Mouse (Mus musculus) limb, embryonic 14.5 days (tissue): Measurements from ENCODE around the gene Ezh1. TPM values are rescaled to one million over a fixed set of nuclear protein-coding genes. Genes with fewer than 3 reads are reported as not detected.

Source experiments
- ATAC-seq: fragments of 200-750 bp; cut with Nextera tagmentation; 2 replicates; pipeline ENCODE4 v1.8.0; 2017; ENCODE audit warnings: low read depth, moderate number of reproducible peaks, moderate TSS enrichment; ENCODE audit not compliant: low FRiP score
- DNase-seq: peaks from one replicate; pipeline ENCODE4 v3.0.0-alpha.2; 2015; ENCODE audit warnings: low spot score
- H3K27ac ChIP-seq: fragments of 300-500 bp; sonication (generic); replicated peaks from 2 replicates; pipeline ENCODE4 v1.5.1; 2014; ENCODE audit warnings: low read depth, mild to moderate bottlenecking, low read length, moderate library complexity, mixed read lengths
- H3K27me3 ChIP-seq: fragments of 300-500 bp; sonication (generic); 2 replicates; pipeline ENCODE4 v1.6.1; 2014; ENCODE audit warnings: low read length, mixed read lengths; ENCODE audit not compliant: control insufficient read depth, insufficient read depth
- H3K36me3 ChIP-seq: fragments of 300-500 bp; sonication (generic); 2 replicates; pipeline ENCODE4 v1.6.1; 2014; ENCODE audit warnings: mild to moderate bottlenecking, low read length, moderate library complexity, mixed read lengths; ENCODE audit not compliant: control insufficient read depth, insufficient read depth
- H3K4me1 ChIP-seq: fragments of 300-500 bp; sonication (generic); 2 replicates; pipeline ENCODE4 v1.6.1; 2014; ENCODE audit warnings: antibody characterized with exemption, low read length, mixed read lengths; ENCODE audit not compliant: control insufficient read depth, insufficient read depth
- H3K4me2 ChIP-seq: fragments of 300-500 bp; sonication (generic); replicated peaks from 2 replicates; pipeline ENCODE4 v1.6.1; 2014; ENCODE audit warnings: low read depth, mild to moderate bottlenecking, low read length, moderate library complexity; ENCODE audit not compliant: severe bottlenecking
- H3K4me3 ChIP-seq: fragments of 300-500 bp; sonication (generic); replicated peaks from 2 replicates; pipeline ENCODE4 v1.5.1; 2014; ENCODE audit warnings: low read length
- H3K9ac ChIP-seq: fragments of 300-500 bp; sonication (generic); 2 replicates; pipeline ENCODE4 v1.6.1; 2014; ENCODE audit warnings: mild to moderate bottlenecking, low read depth, low read length, moderate library complexity; ENCODE audit not compliant: severe bottlenecking
- H3K9me3 ChIP-seq: fragments of 300-500 bp; sonication (generic); 2 replicates; pipeline ENCODE4 v1.6.1; 2016; ENCODE audit warnings: low read length; ENCODE audit not compliant: control insufficient read depth
- POLR2A ChIP-seq: fragments of 200-500 bp; IDR thresholded peaks from 2 replicates; pipeline ENCODE4 v1.8.0; 2012; ENCODE audit warnings: inconsistent platforms, mild to moderate bottlenecking, moderate library complexity, borderline replicate concordance; ENCODE audit not compliant: insufficient read depth, insufficient read length; ENCODE audit errors: extremely low read depth
- WGBS: fragments of 180-500 bp; shearing (Covaris S2); extraction: QIAGEN DNeasy Blood & Tissue Kit; methylation state at CpG from one replicate; pipeline ENCODE4 v1.1.7; 2014; 5-methylcytosine and 5-hydroxymethylcytosine counted together
- polyA plus RNA-seq, 2 experiments: library from polyadenylated mRNA; depleted of rRNA in 1 of 2; stranded (reverse) in 1 of 2; unstranded in 1 of 2; fragments of >200 nt; fragmentation: Nextera tagmentation in 1 of 2; extraction: Ambion mirVana in 1 of 2; gene quantifications; 2 replicates each; pipeline versions ENCODE4 v1.2.1 to v1.2.3; 2012 to 2014

Ezh1 gene
- polyA plus RNA-seq, 2 experiments = 14.4 to 28.4 TPM

- no peaks in the 10 kb centered on the region for H3K9me3 ChIP-seq
- H3K4me3 ChIP-seq = peak overlapping the region; percentile 94
- no peak for DNase-seq
- H3K4me1 ChIP-seq = peaks cover 16% of the 10 kb centered on the region
- WGBS = 9% methylated on average over 7 of the region's 7 CpGs
- H3K27ac ChIP-seq = peak overlapping the region; percentile 84
- no peaks in the 10 kb centered on the region for H3K27me3 ChIP-seq
- peak overlapping the region; percentile 78 for H3K4me2 ChIP-seq
- peak overlapping the region; percentile 88 for H3K9ac ChIP-seq
- no peak for TF ChIP-seq POLR2A
- ATAC-seq = no peak
- peaks cover 10% of the 10 kb centered on the region for H3K36me3 ChIP-seq
Measured at GRCm38 (mm10) chr11:101252941-101253340, 26.7 kb upstream of the Ezh1 start.

DNA sequence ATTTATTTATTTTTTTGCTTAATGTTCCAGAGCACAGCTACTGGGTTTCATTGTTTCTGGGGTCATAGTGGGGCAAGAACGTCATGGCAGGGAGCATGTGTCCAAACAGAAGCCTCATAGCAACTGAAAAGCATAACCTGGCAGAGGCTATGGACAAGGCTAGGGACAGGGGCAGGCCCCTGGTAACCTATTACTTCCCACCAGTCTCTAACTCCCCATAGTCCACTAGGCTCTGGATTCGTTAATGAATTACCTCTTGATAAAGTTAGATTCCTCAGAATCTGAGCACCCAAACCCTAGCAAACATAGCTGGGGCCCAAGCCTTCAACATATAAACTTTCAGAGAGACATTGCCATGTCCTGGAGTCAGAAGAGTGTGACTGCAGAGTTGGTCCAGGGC lies 24.8 kb upstream of the Ezh1 start:
- no peak for TF ChIP-seq POLR2A
- Histone ChIP-seq H3K36me3 (no peaks in the 10 kb centered on the region), H3K4me2 (no peak overlapping the region), H3K9ac (no peak overlapping the region), H3K4me1 (peaks cover 20% of the 10 kb centered on the region), H3K4me3 (no peak overlapping the region), H3K27me3 (no peaks in the 10 kb centered on the region), H3K27ac (no peak overlapping the region), H3K9me3 (no peaks in the 10 kb centered on the region)
- WGBS = 66% methylated on average over 2 of the region's 2 CpGs
- DNase-seq = no peak
- ATAC-seq = no peak

DNA sequence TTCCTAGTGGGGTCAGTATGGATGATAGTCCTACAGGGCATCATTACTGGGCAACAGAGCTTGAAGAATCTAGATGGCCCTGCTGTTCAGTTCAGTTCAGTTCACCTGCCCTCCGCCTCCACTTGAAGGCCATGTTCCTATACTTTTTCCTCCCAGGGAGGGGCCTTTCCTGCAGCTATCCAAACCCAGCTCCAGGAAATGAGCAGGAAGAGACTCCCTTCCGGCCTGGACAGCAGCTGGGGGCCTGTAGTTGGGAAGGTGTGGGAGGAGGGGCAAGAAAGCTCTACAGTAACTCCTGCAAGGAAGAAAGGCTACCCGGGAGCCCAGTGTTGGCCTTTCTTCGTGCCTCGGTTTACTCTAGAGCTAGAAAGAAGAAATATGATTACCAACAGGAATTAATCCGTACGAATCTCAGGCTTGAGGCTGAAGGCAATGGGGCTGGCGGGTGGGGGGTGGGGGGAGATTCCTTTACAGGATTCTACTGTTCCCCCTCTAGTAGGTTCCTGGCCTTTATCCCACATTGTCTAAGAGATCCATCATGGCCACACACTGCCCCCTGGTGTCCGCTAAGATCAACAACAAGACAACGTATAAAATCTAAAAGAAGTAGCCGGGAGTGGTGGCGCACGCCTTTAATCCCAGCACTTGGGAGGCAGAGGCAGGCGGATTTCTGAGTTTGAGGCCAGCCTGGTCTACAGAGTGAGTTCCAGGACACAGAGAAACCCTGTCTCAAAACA lies 22.2 kb upstream of the Ezh1 start:
- 32% methylated on average over 14 of the region's 14 CpGs for WGBS
- Histone ChIP-seq H3K9ac (no peak overlapping the region), H3K36me3 (no peaks in the 10 kb centered on the region), H3K4me3 (no peak overlapping the region), H3K4me2 (no peak overlapping the region), H3K4me1 (peaks cover 19% of the 10 kb centered on the region), H3K9me3 (no peaks in the 10 kb centered on the region), H3K27ac (no peak overlapping the region), H3K27me3 (no peaks in the 10 kb centered on the region)
- peak; percentile 73 for DNase-seq
- TF ChIP-seq POLR2A = no peak
- no peak for ATAC-seq

GRCm38 (mm10) chr11:101247521-101248030 lies 21.3 kb upstream of the Ezh1 start:
- Histone ChIP-seq H3K27ac (no peak overlapping the region), H3K4me3 (no peak overlapping the region), H3K36me3 (no peaks in the 10 kb centered on the region), H3K4me2 (no peak overlapping the region), H3K9ac (no peak overlapping the region), H3K27me3 (no peaks in the 10 kb centered on the region), H3K9me3 (no peaks in the 10 kb centered on the region), H3K4me1 (peaks cover 16% of the 10 kb centered on the region; the same call in 1 of the 2 replicates)
- TF ChIP-seq POLR2A = no peak
- DNase-seq (no peak), ATAC-seq (no peak)
- 84% methylated on average over 6 of the region's 6 CpGs for WGBS

DNA sequence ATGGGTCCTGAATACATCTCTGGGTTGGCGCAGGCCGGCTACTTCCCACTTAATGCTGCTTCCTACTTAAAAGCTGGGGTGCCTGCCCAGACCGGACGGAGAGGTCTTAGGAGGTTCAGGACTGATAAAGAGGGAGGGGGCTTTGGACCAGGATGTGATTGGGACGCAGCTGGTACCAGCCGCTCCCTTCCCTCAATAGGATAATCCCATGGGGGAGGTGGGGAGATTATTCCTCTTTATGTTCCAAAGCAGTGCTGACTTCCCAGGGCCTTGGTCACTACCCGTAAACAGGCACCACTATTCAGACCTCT lies 20.4 kb upstream of the Ezh1 start:
- H3K4me3 ChIP-seq = peak overlapping the region; percentile 61
- peak overlapping the region; percentile 75 for H3K9ac ChIP-seq
- TF ChIP-seq POLR2A = no peak
- H3K4me1 ChIP-seq = peaks cover 14% of the 10 kb centered on the region; the same call in 1 of the 2 replicates
- H3K36me3 ChIP-seq = no peaks in the 10 kb centered on the region
- H3K27ac ChIP-seq = no peak overlapping the region
- H3K9me3 ChIP-seq = no peaks in the 10 kb centered on the region
- DNase-seq (no peak), ATAC-seq (no peak)
- peak overlapping the region; percentile 97 for H3K4me2 ChIP-seq
- 12% methylated on average over 7 of the region's 7 CpGs for WGBS
- no peaks in the 10 kb centered on the region for H3K27me3 ChIP-seq
